Mouse (Mus musculus): ENCODE data around the gene Fsip1.
"Not testable (repeated sequence)": the region's sequence is repeated elsewhere in the genome, so short reads cannot be mapped to it uniquely, and the experiment has no call there.

Gene Fsip1

DNA sequence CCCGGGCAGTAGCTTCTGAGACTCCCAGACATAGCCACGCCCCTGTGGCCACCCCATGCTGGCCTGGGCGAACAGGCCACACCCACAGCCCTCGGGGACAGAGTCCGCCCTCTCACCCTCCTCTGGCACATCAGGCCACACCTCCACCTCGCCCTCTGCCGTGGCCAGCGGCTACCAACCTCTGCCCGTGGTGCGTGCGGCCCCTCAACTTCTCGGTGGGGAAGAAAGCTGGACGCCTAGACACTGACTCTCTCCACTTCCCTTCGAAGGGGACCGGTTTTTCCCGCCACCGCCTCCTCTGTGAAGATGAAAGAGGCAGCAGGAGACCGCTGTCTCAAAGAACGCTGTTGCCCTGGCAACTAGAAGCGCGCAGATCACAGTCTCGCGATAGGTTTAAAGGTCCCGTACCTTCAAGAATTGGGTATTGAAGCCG is at the start of gene Fsip1:
Gene Fsip1 (minus strand): TSS at position 346 of the 433 bp plus-strand sequence.
- DNase-seq = peak; percentile 84 to 91

DNA sequence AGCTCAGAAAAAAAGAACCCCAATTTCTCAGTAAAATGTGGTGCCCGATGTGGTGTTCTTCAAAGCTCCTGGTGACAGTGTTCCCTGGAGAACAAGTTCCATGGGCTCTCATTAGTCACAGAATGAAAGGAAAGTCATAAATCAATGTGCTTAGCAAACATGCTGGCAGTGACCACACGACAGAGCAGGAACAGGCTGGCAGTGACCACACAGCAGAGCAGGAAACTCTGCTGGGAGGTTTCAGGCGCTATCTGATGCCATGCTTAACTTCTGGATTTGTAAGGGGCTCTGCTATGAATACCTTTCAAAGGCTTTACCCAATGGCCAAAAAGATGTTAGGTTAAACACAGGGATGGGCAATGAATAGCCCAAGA is 49.7 kb upstream of the Fsip1 start:
- DNase-seq = no peak

DNA sequence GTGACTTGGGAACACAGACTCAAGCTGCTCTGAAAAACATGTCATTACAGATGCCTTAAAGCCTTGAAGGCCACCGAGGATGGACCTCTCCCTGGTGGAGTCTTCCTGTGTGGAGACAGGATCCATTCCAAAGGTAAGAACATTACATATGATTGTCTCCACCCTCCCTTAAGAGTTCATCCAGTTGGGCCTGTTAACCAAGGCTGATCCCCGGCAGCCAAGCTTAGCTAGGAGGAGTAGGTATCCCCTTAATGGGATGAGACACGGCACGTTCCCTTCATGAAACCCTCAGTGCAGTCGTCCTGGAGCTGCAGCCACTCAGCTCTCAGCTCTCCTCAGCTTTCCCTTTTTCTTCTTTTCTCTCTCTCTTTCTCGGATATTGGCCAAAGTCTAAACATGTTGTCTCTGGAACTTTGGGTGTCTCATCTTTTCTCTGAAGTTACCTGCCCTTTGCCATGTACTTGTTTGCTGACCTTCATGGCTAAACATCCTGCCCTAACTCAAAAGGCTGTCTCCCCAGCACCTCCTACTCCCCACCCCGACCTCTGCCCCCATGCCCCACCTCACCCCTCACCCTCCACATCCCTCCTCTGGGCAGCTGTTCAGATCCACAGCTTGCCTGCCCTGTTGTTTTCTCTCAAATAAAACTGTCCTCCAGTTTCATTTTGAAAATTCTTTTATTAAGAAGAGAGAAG is 49.2 kb upstream of the Fsip1 start:
- no peak for DNase-seq

DNA sequence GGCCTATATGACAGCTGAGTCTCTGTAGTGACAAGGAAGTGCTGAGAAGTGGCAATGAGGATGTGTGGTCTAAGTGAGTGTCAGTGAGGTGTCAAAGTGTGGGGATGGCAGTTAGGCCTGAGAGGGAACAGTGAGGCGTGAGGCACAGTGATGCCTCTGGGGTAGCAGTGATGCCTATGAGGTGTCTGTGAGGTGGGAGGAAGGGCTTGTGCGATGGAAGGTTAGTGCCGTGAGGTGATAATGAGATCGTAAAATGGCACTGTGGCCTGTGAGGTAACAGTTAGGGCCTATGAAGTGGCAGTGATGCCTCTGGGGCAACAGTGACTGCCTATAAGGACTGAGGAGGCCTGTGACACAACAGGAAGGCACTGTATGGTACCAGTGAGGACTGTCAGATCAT is 46.7 kb upstream of the Fsip1 start:
- no peak for DNase-seq

DNA sequence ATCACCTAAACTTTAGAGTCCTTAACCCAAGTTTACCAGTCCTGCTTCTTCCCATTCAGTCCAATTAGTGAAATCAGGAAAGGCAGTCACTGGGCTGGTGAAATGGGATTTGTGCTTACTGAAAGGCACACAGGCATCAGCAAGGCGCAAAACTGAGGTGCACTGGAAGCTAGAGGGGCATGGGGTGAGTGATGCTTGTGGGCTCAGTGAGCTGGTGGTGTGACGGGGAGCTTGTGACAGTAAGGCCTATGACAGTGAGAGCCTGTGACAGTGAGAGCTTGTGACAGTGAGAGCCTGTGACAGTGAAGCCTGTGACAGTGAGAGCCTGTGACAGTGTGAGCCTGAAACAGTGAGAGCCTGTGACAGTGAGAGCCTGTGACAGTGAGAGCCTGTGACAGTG is 44.9 kb upstream of the Fsip1 start:
- no peak for DNase-seq

DNA sequence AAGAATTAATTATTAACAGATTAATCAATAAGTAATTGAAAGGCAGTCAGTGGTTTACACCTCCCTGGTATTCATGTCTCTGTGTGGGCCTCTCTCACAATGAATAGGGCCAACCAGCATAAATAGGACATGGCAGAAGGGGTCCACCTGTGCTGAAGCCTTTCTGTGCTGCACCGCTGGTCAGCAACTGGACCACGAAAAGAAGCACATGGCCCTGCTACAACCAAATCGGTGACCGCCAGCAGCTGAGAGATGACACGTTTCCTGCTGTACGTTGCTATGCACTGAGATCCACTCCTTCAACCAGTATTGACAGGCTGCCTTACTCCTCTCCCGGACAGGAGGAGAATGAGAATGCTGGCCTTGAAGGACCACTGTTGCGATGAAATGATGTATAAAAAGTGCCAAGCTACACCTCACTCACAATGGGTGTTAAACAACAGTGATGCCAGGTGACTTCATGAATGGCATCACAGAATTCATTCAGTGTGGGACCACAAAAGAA is 44.3 kb upstream of the Fsip1 start:
- no peak for DNase-seq

DNA sequence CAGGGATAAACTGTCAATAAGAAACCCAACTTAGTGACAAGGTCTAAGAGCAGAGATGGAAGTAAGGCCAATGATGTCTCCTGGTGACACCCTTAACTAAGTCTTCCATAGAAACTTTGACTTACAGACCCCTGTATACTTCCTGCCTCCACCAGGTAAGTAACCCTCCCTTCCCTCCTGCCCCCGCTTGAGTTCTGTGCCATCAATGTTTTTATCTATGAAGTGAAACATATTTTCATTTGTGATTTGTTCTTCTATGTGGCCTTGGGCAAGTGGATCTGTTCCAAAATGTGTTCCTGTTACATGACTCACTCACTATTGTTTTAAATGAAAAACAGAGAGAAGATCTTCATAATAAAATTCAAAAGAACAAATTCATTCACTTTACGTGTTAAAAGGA is 43.2 kb upstream of the Fsip1 start:
- DNase-seq = no peak

DNA sequence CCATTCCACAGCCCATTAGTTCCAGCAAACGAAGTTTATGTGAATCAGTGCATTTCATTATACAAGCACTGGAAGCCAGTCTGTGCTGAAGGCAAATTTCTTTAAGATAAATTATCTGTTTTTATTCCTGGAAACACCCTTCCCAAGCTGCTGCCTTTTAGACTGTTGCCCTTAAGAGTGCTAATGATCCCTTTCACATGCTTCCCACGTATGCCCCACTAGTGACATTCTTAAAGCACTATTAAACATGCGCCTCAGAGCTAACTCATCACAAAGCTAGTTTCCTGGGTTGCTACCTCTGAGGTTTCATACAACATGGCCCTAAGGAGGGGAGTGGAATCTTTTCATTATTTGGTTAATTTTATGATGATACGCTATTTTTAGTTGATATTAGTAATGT is 41.8 kb upstream of the Fsip1 start:
- DNase-seq = no peak

DNA sequence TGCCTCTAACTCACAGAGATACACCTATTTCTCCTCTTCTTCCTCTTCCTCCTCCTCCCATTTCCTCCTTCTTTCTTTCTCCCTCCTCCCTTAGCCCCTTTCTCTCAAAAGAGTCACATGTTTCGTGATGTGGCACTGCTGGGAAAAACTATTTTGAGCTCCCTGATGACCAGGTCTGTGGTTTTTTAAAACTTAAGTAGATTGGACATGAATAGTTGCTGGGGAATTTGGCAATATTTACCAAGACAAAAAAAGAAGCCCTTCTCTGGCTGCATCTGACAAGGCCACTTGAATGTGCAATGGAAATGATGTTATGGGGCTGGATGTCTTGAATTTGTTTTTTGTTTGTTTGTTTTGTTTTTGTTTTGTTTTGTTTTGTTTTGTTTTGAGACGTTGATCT is 41.2 kb upstream of the Fsip1 start:
- no peak for DNase-seq

DNA sequence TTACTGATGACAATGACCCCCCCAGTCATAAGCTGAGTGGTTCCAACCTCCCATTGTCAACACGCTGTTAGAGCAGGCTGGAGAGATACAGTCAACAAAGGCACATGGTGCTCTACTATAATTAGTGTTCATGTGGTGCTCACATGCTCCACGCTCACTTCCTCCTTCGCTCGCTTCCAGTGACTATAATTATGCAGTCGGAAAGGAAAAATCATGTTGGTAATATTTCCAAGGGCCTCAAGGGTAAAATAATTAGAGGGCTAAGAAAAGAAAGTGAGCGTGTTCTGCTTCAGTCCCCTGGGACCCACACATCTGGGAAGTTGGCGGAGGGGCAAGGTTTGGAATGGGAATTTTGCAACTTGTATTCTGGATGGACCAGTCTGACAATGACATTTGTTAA is 38.7 kb upstream of the Fsip1 start:
- peak in 1 of 2 experiments; percentile 6 for DNase-seq

DNA sequence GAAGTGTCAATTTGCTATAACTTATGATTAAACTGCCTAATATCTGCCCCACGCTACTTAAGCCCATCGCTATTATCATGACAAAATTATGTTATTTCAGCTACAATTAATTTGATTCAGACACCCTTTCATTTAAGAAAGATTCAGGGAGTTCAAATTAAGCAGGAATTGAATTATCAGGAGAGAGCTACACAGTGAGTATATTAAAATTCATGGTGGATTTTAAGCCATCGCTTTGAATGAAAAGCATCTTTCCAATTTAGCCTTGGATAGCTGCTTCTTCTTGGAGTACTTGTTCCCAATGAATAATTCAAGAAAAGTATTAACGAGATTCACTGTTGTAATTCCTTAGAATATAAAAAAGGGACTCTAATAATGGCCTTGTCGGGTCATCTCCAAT is 36.8 kb upstream of the Fsip1 start:
- DNase-seq = no peak

DNA sequence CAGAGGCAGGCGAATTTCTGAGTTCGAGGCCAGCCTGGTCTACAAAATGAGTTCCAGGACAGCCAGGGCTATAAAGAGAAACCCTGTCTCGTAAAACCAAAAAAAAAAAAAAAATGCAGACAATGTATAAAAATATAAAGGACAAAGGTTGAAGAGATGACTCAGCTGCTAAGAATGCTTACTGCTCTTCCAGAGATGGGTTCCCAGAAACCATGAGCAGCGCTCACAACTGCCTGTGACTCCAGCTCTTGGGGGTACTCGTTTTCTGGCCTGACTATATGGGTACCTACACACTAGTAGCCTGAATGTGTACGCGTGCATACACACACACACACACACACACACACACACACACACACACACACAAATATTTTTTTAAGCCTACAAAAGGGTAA is 32.3 kb upstream of the Fsip1 start:
- not testable (repeated sequence) for DNase-seq

DNA sequence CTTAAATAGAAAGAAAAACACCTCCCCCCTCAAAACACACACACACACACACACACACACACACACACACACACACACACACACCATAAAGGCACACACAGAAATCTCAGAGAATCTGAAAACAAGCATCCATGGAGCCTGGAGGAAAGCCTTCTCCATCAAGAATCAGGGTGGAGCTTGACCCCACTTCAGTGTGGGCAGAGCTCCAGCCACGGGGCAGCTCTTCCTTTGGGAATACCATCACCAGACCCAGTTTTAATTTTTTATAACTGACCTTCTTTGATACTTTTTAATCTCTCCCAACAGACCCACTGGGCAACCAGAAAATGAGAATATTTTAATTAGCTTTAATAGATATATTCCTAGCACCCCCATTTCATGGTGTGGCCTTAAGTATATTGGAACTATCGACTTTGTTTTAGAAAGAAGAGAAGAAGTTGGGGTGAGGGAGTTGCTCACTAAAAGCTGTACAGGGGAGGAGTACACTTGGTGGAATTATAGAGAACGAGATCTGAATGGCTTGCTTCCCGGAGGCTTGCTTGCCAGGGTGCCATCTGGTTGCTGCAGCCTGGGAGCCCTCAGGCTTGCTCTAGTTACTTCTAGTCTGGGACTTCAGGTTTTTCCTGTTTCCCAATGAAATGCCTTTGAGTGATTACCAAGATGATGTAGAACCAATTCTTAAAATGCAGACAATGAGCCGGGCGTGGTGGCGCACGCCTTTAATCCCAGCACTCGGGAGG is 31.7 kb upstream of the Fsip1 start:
- no peak for DNase-seq

DNA sequence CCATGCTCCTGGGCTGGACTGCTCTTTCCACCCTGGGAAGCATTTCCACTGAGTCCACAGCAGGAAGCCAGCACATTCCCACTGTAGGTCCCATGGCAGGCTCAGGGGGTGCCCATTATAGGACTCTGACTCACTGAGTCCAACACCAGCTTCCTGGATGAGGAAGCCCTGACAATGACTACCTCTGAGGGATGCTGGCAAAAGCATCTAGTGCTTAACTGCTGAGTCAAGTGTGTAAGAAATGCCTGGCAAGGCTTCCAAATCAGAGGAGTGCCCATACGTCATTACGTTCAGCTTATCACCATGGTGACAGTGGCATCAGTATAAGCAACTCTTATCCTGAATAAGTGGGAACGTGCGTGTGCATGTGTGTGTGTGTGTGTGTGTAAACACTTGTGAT is 30.9 kb upstream of the Fsip1 start:
- no peak for DNase-seq

DNA sequence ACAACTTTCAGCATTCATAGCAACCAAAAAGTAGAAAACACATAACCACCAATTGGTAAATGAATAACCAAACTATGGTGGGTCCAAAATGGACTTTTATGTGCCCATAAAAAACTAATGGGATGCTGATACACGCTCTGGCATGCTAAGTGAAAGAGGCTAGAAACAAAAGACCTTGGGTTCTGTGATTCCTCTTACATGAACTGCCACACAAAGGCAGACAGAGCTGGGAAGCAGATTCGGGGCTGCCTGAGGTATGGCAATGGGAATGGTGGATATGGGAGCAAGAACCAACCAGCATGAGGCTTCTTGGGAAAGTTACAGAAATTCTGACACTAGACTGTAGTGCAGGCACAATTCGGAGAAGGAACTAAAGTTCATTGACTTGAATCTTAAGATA is 25.7 kb upstream of the Fsip1 start:
- peak in 1 of 2 experiments; percentile 12 for DNase-seq

DNA sequence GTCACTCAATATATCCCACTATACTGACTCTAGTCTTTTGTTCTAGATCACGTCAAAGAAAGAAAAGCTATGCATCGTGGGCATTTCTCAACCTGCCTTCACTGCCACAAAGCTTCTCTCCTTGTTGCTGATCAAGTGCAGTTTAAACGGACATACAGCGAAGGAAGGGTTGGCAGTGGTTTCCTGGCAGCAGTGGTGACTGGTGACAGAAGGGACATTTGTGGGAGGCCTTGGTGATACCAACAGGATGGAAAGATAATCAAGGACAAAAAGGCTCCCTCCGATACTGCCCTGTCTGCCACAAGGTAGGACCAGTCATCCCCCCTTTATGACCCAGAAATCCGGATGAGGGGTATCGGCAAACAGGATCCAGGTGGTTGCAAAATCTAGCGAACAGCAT is 21.5 kb upstream of the Fsip1 start:
- no peak for DNase-seq

DNA sequence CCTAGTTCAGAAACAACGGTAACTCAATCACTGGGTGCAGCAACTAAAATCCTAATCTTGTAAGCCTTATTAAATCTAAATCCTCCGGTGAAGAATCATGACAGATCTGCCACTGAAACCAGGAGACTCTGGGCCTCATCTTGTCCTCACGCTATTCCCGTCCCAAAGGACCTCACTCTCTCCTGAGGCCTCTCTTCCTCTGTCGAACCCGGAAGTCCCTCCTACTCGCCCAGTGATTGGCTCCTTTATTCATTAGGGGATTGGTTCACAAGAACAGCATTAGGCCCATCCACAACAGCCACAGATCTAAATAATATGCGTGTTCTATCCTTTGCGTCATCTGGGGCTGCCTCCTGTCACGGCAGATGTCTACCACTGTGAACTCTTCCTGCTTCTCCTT is 14.8 kb upstream of the Fsip1 start:
- DNase-seq = no peak

DNA sequence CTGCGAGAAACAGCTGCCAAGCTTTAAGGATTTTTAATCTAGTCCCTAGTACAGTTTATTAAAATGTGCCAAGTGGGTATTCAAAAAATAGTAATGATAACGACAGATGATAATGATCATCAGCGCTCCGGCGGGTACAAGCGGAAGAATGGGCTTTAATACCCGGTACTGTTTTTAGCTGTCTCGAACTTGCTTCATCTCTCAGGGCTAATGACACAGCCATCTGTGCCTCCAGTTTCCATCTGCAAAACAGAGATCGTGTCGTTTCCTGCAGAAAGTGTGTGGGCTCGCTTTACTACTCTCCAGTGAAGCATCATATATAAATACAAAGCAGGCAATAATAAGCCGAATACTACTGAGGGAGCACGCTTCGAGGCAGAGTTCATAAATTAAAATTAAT is 13.4 kb upstream of the Fsip1 start:
- no peak for DNase-seq

DNA sequence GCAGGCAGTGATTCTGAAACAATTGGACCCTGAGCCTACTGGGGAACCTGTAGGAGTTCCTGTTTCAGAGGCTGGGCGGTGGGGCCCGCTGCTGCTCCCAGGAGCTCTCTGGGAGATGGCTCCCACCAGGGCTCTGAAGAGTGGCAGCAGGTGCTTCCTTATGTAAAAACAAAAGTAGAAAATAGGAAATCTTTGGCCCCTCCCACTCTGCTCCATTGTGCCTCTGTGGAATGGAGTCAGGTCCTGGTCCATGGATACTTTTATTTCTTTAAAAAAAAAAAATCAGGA is 7.1 kb upstream of the Fsip1 start:
- no peak for DNase-seq

DNA sequence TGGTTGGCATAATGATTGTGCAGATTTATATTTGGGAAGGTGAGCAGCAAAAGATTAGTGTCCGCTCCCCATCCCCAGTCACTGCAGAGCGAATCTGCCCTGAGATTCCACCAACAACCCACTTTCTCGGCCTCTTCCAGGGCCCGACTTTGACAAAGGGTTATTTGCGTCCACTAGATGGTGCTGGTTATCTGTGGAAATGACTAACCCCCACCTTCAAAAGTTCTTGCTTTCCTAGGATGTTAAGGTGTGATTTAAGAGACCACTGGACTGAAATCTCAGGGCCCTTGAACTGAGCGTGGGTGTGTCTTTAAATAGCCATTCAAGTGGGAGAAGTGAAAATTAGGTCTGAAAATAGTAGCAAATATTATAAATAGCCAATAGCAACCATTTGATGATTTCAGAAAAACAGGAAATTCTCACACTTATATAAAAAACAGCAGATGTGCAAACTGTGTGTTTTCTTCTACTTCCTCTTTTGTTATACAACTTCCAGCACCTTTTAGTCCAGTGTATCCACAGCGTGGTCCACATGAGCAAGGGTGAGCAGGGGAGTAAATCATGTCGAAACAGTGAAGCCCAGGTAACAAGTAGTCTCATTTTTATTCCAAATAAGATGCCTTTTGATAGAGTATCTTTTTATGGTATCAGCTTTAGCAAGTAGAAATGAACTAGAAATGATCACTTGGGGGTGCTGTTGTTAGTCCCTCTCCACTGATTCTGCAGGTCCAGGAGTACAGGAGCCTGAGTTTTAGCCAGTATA is 6.6 kb upstream of the Fsip1 start:
- DNase-seq = peak; percentile 54 to 63

DNA sequence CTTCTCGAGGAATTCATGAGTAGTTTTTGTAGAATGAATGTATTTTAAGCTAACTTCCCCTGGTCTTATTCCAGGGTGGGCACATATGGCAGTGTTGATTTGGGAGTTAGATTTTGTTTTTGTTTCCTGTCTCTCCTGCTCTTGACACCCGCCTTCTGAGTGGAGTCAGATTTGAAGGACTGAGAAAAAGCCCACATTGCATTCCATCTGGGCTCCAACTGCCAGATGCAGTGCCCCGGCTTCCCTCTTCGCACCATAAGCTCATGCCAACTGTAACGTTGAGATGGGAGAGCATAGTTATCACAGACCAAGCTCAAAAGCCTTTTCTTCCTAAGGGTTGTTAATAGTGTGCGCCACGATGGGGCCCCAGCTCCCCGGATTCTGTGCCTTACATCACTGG is 5.9 kb upstream of the Fsip1 start:
- no peak for DNase-seq

DNA sequence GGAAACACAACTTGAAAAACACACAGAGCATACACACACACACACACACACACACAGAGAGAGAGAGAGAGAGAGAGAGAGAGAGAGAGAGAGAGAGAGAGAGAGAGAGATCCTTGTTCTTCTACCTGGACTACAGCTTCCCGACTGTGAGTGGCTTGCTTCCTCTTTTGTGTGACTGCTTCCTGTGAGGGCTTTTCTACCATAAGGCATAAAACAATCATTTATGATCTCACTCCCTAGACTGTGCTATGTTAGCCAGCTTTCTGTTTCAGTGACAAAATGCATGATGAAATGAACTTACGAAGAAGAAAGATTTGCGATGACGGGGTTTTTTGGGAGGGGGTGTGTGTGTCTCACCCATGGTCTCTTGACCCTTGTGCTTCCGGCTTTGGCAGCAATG is 3.0 kb upstream of the Fsip1 start:
- DNase-seq = no peak

DNA sequence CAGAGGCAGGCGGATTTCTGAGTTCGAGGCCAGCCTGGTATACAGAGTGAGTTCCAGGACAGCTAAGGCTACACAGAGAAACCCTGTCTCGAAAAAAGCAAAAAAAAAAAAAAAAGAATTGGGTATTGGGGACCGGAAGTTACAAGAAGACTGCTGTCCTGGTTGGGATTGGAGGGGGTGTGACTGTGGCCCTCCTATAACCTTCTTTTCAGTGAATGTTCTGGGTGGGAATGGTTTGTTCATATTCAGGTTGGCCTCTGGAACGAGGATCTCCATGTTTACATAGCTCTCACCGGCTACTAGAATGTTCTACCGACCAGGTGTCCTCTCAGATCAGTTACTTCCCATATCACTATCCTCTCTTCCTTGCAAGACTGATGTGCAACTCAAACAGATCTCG is 328 bp upstream of the Fsip1 start:
- DNase-seq = peak in 1 of 2 experiments; percentile 20

DNA sequence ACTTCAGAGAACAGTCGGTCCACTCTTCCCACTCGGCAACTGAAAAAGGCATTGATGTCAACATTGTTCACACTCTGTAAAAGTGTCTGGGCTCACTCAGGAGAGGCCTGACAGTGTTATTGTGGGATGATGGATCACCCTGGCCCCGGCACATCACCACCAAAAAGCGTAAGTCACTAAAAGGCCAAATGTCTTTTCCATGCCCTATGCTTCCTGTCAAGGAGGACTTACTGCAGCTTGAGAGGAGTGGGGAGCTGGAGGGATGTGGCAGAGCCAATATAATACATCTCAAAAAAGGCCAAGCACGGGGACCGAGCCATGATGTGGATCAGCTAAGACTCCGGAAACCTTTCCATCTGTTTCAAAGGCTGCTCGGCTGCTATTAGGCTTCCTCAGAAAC is 2.2 kb downstream of the Fsip1 start:
- DNase-seq = peak; percentile 17 to 32
